Mouse (Mus musculus) erythroblast, embryonic 14.5 days (primary cell): Measurements from ENCODE around the gene Rpl38. TPM values are rescaled to one million over a fixed set of nuclear protein-coding genes. Genes with fewer than 3 reads are reported as not detected.
"Not testable (repeated sequence)": the region's sequence is repeated elsewhere in the genome, so short reads cannot be mapped to it uniquely, and the experiment has no call there.

Experiments
- H3K27me3 ChIP-seq: 2 replicates; pipeline ENCODE4 v1.6.1; 2012; ENCODE audit warnings: inconsistent platforms; ENCODE audit not compliant: control insufficient read depth
- H3K36me3 ChIP-seq: 2 replicates; pipeline ENCODE4 v1.6.1; 2012; ENCODE audit warnings: mild to moderate bottlenecking, inconsistent platforms; ENCODE audit not compliant: control insufficient read depth
- H3K4me1 ChIP-seq: 2 replicates; pipeline ENCODE4 v1.6.1; 2012; ENCODE audit warnings: inconsistent platforms; ENCODE audit not compliant: control insufficient read depth
- H3K4me3 ChIP-seq: replicated peaks from 2 replicates; pipeline ENCODE3; 2012; ENCODE audit warnings: moderate library complexity, mild to moderate bottlenecking, inconsistent platforms
- H3K9me3 ChIP-seq: 2 replicates; pipeline ENCODE4 v1.6.1; 2012; ENCODE audit warnings: low read length, inconsistent platforms, mixed read lengths; ENCODE audit not compliant: control insufficient read depth
- GATA1 ChIP-seq: IDR thresholded peaks from 2 replicates; pipeline ENCODE4 v1.6.1; 2012; ENCODE audit warnings: low read length, inconsistent platforms, mixed read lengths
- TAL1 ChIP-seq: IDR thresholded peaks from 3 replicates; pipeline ENCODE4 v1.6.1; 2012; ENCODE audit warnings: low read length, inconsistent platforms, mixed read lengths
- polyA plus RNA-seq: library from polyadenylated mRNA; stranded (reverse); fragments of >175 nt; gene quantifications from 2 replicates; pipeline ENCODE4 v1.2.3, GENCODE M21; 2012

The Rpl38 gene
- polyA plus RNA-seq, 1 experiment = 33.9 TPM

GRCm38 (mm10) chr11:114667236-114667931 is 940 bp upstream of the Rpl38 start:
- Histone ChIP-seq H3K9me3 (no peaks in the 10 kb centered on the region), H3K27me3 (peaks cover 14% of the 10 kb centered on the region), H3K4me1 (peaks cover 31% of the 10 kb centered on the region), H3K36me3 (peaks cover 33% of the 10 kb centered on the region), H3K4me3 (no peak overlapping the region)
- TF ChIP-seq TAL1 (no peak), GATA1 (no peak)

- not testable (repeated sequence) for H3K9me3 ChIP-seq, H3K4me3 ChIP-seq
- H3K27me3 ChIP-seq = peaks cover 14% of the 10 kb centered on the region
- H3K4me1 ChIP-seq = peaks cover 31% of the 10 kb centered on the region
- H3K36me3 ChIP-seq = peaks cover 38% of the 10 kb centered on the region
Observed at GRCm38 (mm10) chr11:114667932-114668285, 415 bp upstream of the Rpl38 start.

- Histone ChIP-seq H3K4me1 (peaks cover 38% of the 10 kb centered on the region), H3K9me3 (no peaks in the 10 kb centered on the region), H3K27me3 (peaks cover 14% of the 10 kb centered on the region), H3K36me3 (peaks cover 49% of the 10 kb centered on the region), H3K4me3 (peak overlapping the region; percentile 73)
- no peak for TF ChIP-seq TAL1
- no peak for TF ChIP-seq GATA1
Observed at GRCm38 (mm10) chr11:114668741-114669623, 658 bp downstream of the Rpl38 start.

GRCm38 (mm10) chr11:114669651-114670168 is 1.4 kb downstream of the Rpl38 start:
- H3K4me1 ChIP-seq = peaks cover 42% of the 10 kb centered on the region
- H3K9me3 ChIP-seq = no peaks in the 10 kb centered on the region
- H3K4me3 ChIP-seq = peak overlapping the region; percentile 73

GRCm38 (mm10) chr11:114671147-114671546 is 2.8 kb downstream of the Rpl38 start:
- no peak overlapping the region for H3K4me3 ChIP-seq
- no peaks in the 10 kb centered on the region for H3K9me3 ChIP-seq
- H3K36me3 ChIP-seq = peaks cover 54% of the 10 kb centered on the region
- TF ChIP-seq GATA1 (no peak), TAL1 (no peak)
- peaks cover 16% of the 10 kb centered on the region for H3K27me3 ChIP-seq
- H3K4me1 ChIP-seq = peaks cover 54% of the 10 kb centered on the region

More at GRCm38 (mm10) chr11:114669651-114670168, 1.4 kb downstream of the Rpl38 start:
- Histone ChIP-seq H3K27me3 (peaks cover 11% of the 10 kb centered on the region), H3K36me3 (peaks cover 54% of the 10 kb centered on the region)
- TF ChIP-seq GATA1 = no peak; the same call in 1 of the 2 replicates
- TF ChIP-seq TAL1 = no peak

GRCm38 (mm10) chr11:114672794-114673718 is 4.7 kb downstream of the Rpl38 start:
- peaks cover 53% of the 10 kb centered on the region for H3K4me1 ChIP-seq

GRCm38 (mm10) chr11:114673719-114674050 is 5.4 kb downstream of the Rpl38 start:
- Histone ChIP-seq H3K27me3 (peaks cover 26% of the 10 kb centered on the region), H3K36me3 (peaks cover 54% of the 10 kb centered on the region), H3K9me3 (no peaks in the 10 kb centered on the region), H3K4me1 (peaks cover 53% of the 10 kb centered on the region), H3K4me3 (no peak overlapping the region)
- TF ChIP-seq TAL1 (no peak), GATA1 (no peak)

More at GRCm38 (mm10) chr11:114672794-114673718, 4.7 kb downstream of the Rpl38 start:
- TF ChIP-seq GATA1 (no peak), TAL1 (no peak)
- peaks cover 54% of the 10 kb centered on the region for H3K36me3 ChIP-seq
- H3K4me3 ChIP-seq = no peak overlapping the region
- H3K9me3 ChIP-seq = no peaks in the 10 kb centered on the region
- H3K27me3 ChIP-seq = peaks cover 26% of the 10 kb centered on the region

- peaks cover 48% of the 10 kb centered on the region for H3K4me1 ChIP-seq
- peaks cover 54% of the 10 kb centered on the region for H3K36me3 ChIP-seq
- no peak for TF ChIP-seq TAL1
- no peak for TF ChIP-seq GATA1
Observed at GRCm38 (mm10) chr11:114674180-114674579, 5.9 kb downstream of the Rpl38 start.

GRCm38 (mm10) chr11:114674796-114675195 is 6.5 kb downstream of the Rpl38 start:
- Histone ChIP-seq H3K27me3 (peaks cover 26% of the 10 kb centered on the region), H3K36me3 (peaks cover 47% of the 10 kb centered on the region), H3K4me1 (peaks cover 42% of the 10 kb centered on the region)
- not testable (repeated sequence) for H3K9me3 ChIP-seq, H3K4me3 ChIP-seq

More at GRCm38 (mm10) chr11:114674180-114674579, 5.9 kb downstream of the Rpl38 start:
- H3K9me3 ChIP-seq = no peaks in the 10 kb centered on the region
- H3K27me3 ChIP-seq = peaks cover 26% of the 10 kb centered on the region
- no peak overlapping the region for H3K4me3 ChIP-seq
